Mouse (Mus musculus) common myeloid progenitor, adult 5-6 weeks (primary cell): ENCODE data around the gene Rps6. TPM values are rescaled to one million over a fixed set of nuclear protein-coding genes. Genes with fewer than 3 reads are reported as not detected.
"Not testable (repeated sequence)": the region's sequence is repeated elsewhere in the genome, so short reads cannot be mapped to it uniquely, and the experiment has no call there.

Experiments used
- ATAC-seq: replicated peaks from 2 replicates; pipeline ENCODE4 v1.8.0; 2016; ENCODE audit warnings: low read depth, mild to moderate bottlenecking, moderate TSS enrichment, inconsistent platforms; ENCODE audit not compliant: poor library complexity, severe bottlenecking
- total RNA-seq: library from RNA; stranded (forward); fragments of 200-1000, 187-1606 nt; gene quantifications from 2 replicates; pipeline ENCODE4 v1.2.3, GENCODE M21; 2017

Rps6 gene
- total RNA-seq, 1 experiment from 2014 or later, result 1,695 TPM

DNA sequence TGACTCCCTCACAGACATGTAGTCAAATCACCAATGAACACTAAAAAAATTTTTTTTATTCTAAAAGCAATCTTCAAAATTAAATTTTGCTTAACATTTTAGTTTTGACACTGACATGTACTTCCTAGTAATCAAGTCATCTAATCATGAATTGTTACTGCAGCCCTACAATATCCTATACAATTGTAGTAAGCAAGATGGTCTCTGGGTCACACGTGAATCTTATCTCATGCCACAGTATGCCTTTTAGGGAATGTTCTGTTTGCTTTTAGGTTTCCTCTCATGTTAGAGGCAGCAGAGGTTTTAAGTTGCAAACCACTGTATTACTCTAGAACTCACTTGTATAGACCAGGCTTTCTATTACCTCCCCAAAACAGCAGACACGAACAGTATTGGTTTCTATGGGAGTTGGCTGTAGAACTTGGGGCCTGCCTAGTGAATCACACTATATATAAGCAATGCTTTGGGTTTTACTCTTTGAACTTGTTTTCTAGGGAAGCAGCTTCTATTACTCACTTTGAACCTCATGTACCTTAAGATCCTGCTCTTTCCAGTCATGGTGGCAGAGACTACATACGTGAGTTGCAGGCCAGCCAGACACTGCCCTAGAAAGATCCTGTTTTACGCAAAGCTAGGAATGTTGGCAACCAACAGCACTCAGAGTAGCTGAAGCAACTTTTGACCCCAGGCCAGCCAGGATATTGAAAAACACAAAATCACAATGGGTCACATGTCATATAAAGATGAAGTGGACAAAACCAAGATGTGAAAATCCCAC, 4.2 kb downstream of the Rps6 start:
- ATAC-seq, result no peak

DNA sequence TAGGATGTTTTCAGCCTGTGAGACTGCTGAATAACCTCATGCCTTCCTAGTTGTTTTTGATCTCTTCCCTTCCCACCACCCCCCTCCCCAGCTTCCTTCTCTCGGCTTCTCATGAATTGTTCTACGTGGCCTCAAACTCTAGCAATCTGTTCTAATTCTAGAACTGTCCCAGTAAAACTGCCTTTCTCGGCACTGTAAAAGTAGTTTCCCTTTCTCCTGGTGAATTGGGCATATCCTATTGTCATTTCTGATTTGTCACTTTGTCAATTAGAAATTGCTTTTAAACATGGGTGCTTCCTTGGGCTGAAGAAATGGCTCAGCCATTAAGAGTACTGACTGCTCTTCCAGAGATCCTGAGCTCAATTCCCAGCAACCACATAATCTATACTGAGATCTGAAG, 5.2 kb downstream of the Rps6 start:
- ATAC-seq, result no peak

DNA sequence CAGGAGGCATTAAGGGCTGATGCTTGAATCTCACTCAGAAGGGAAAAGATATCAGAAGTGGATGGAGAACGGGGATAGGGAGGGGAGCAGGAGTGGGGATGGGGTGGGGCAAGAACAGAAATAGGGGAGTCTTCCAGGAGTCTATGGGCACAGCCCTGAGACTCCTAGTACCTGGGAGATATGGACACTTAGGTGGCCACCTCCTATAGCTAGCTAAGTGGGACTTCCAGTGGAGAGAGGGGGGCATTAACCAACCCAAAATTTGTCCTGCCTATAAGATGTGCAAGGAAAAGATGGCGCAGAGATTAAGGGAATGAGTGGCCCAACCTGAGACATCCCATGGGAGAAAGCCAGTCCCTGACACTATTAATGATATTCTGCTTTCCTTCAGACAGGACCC, 5.9 kb downstream of the Rps6 start:
- ATAC-seq, result no peak

DNA sequence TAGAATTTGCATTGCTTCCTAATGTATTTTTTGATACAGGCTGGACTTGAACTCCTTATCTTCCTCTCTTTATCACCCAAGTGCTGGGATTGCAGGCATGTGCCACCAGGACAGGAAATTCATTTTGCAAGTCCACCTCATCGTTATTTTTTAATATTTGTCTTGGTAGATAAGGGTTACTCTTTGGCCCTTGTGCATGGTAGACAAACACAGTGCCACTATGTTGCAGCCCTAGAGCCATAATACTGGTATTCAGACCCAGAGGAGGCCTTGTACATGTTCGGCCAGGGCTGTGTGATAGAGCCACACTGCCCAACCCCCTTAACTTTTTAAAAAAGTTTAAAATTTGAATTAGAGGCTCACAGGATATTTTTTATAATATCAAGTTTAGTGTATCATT, 10.0 kb downstream of the Rps6 start:
- no peak for ATAC-seq

DNA sequence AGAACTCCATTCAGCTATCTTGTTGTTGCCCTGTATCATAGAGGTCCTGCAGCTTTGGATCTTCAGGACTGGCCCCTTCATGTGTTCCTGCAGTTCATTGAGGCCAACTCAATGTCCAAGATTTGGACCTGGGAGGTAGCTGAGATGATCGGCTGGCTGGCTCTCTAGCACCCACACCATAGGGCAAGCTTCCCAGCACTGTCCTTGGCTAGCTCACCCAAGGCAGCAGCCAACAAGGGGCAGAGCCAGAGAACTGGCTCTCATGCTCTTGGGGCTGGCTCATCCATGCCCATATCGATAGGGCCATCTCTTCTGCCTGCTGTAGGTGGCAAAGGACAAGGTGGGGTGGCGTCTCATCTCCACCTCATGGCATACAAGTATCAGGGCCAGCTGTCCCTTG, 11.8 kb downstream of the Rps6 start:
- no peak for ATAC-seq

DNA sequence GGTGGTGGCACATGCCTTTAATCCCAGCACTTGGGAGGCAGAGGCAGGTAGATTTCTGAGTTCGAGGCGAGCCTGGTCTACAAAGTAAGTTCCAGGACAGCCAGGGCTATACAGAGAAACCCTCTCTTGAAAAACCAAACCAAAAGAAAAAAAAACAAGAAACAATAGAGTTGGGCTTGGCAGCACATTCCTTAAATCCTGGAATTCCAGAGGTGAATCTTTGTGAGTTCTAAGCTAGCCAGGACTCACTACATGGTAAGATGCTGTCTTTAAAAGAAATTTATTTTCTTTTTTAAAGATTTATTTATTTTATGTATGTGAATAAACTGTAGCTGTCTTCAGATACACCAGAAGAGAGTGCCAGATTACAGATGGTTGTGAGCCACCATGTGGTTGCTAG, 16.1 kb downstream of the Rps6 start:
- not testable (repeated sequence) for ATAC-seq

DNA sequence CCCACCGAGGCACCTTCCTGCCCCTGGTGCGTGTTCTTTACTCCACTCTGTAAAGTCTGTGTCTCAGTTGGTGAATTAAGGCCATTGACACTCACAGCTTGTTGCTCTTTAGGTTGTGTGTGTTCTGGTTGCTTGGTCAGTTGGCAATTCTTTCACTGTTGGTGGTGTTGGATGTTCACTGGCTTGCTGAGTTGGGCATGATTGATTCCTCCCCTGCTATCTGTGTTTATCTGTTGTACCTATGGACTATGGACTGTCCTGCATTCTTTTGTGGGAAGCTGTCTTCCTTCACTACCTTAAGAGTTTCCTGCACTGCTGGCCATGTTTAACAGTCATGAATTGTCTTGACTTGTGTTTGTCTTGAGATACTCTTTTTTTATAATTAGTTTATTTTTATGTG, 25.3 kb downstream of the Rps6 start:
- ATAC-seq, result no peak

DNA sequence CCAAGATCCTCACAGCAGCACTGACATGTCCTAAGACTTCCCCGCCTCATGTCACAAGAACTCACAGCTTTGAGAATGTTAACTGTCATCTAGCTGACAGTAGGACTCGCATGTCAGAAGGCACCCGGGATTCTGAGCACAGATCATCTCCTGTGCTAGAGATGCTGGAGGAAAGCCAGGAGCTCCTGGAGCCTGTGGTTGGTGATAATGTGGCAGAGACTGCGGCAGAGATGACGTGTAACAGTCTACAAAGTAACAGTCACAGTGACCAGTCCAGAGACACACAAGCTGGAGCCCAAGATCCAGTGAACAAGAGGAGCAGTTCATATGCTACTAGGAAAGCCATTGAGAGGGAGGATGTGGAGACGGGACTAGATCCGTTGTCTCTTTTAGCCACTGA, 32.1 kb downstream of the Rps6 start:
- ATAC-seq, result no peak

DNA sequence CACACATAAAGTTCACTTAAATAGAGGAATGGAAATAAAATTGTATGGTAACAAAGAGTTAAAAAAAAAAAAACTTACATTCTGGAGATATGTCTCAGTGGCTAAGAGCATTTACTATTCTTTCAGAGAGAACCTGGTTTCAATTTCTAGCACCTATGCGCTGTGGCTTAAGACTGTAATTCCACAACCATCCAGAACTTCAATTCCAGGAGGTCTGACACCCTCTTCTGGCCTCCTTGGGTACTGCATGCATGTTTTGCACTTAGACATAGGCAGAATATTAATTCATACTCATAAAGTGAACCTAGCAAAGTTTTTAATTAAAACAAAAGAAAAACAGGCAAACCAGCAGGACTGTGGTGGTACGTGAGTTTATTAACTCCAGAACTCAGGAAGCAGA, 34.0 kb downstream of the Rps6 start:
- ATAC-seq, result peak; percentile 96

DNA sequence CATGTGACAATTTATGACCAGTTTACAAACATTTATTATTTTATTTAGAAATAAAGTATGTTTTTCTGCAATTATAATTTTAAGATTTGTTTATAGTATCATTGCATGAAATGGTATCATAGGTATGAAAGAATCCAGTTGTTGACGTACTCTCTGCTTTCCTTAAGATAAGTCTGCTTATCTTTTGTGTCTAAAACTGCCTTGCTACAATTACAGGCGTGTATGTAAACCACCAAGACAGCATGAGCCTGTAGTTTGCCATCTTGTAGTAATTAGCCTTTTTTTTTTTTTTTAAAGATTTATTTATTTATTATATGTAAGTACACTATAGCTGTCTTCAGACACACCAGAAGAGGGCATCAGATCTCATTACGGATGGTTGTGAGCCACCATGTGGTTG, 42.4 kb downstream of the Rps6 start:
- no peak for ATAC-seq

DNA sequence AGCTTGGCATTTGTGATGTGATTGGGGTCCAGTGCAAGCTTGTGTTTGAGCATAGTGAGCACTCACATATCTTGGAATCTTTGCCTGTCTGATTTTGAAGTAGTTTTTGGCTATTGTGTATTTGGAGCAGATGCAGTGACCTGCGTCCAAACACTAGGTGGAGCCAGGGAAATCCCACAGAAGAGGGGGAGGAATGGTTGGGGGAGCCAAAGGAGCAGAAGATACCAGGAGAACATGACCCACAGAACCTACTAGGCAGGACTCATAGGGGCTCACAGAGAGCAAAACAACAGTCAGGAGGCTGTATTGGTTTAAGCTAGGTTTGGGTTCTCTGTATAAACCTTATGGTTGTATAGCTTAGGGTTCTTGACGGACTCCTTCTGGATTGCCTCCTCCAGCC, 46.6 kb downstream of the Rps6 start:
- 0 out of 2 replicates have a peak, but pooled peaks have one; percentile 58 for ATAC-seq

Other genes with a start within 250 kb of the Rps6 start
- 35.6 and 39.3 TPM in 2 replicates for gene Haus6, start 245.4 kb downstream of the Rps6 start, total RNA-seq
- gene Plin2, start 187.4 kb downstream of the Rps6 start, total RNA-seq, result 55.0 and 80.2 TPM in 2 replicates
- 29.9 and 31.7 TPM in 2 replicates for gene Dennd4c, start 108.9 kb downstream of the Rps6 start, total RNA-seq
- 0.78 and 1.8 TPM in 2 replicates for gene Acer2, start 17.0 kb upstream of the Rps6 start, total RNA-seq